Mouse (Mus musculus): ENCODE measurements around the gene Vmn1r225.
"Not testable (repeated sequence)": the region's sequence is repeated elsewhere in the genome, so short reads cannot be mapped to it uniquely, and the experiment has no call there.

The Vmn1r225 gene

DNA sequence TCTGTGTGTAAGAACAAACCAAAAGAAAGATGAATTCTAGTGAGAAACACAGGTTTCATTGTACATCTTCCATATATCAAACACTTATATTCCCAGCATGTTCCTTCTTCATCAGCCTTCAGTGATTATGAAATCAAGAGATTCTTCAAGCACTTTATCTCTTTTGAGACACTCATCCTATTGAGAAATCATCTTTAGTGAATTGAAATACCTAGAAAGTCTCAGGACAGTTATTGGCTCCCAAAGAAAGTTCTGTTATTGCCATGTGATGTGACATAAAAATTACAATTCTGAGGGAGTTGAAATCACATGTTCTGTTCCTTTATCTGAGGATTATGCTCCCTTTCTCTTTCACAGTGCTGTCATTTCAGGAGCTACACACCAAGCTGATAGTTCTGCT is at the start of gene Vmn1r225:
Vmn1r225 (plus strand) TSS at position 301 of the 400 bp plus-strand sequence.
- DNase-seq = no peak

DNA sequence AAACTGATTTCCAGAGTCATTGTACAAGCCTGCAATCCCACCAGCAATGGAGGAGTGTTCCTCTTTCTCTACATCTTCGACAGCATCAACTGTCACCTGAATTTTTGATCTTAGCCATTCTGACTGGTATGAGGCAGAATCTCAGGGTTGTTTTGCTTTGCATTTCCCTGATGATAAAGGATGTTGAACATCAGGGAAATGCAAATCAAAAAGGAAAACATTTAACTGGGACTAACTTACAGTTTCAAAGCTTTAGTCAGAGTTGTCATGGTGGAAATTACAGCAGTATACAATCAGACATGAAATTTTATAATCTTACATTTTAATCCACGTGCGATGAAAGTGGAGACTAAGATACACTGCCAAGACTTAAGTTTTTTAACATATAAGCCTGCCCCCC is 24.6 kb upstream of the Vmn1r225 start:
- no peak for DNase-seq

DNA sequence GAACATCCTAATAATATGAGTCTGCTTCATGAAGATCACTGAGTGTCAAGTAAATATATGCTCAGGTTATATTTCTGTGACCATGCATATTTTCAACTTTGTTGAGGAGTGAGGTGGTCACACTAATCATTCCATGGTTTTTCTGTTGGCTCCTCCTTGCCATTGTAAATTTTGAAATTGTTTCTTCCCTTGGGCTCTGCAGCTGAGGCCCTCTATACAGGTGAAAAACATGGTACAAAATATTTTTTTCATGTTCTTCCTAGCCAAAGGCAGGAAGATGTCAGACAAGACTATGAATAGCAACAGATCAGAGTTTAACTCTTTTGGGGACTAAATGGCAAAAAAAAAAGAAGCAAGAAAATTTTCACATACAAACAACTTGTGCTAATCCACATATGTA is 16.7 kb upstream of the Vmn1r225 start, which contains the start of gene Vmn2r108:
Vmn2r108 (minus strand) TSS at position 101 of the 400 bp plus-strand sequence.
- DNase-seq = no peak

DNA sequence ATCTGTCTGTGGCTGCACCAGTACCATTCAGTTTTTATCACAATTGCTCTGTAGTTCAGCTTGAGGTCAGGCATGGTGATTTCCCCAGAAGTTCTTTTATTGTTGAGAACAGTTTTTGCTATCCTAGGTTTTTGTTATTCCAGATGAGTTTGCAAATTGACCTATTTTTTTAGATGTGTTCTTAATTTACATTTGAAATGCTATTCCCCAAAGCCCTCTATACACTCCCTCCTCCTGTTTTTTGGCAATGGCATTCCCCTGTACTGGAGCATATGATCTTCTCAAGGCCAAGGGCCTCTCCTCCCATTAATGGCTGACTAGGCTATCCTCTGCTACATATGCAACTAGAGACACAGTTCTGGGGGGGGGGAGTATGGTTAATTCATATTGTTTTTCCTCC is 10.3 kb downstream of the Vmn1r225 start:
- DNase-seq = not testable (repeated sequence)

All from right cerebral cortex, postnatal 14 days (tissue).